Mouse (Mus musculus) neural tube, embryonic 12.5 days (tissue): ENCODE results near the gene Kcnn1. TPM values are rescaled to one million over a fixed set of nuclear protein-coding genes. Genes with fewer than 3 reads are reported as not detected.
A peak's percentile ranks its signal among the peaks of the same experiment; 100 is the strongest.

Source experiments
- ATAC-seq: fragments of 200-750 bp; cut with Nextera tagmentation; 2 replicates; pipeline ENCODE4 v1.8.0; 2017; ENCODE audit warnings: low read depth, mild to moderate bottlenecking, moderate TSS enrichment, moderate library complexity; ENCODE audit not compliant: low FRiP score
- H3K27ac ChIP-seq: fragments of 300-500 bp; sonication (generic); 2 replicates; pipeline ENCODE4 v1.5.1; 2016
- H3K27me3 ChIP-seq: fragments of 300-500 bp; sonication (generic); replicated peaks from 2 replicates; pipeline ENCODE4 v1.6.1; 2016; ENCODE audit warnings: mild to moderate bottlenecking
- H3K36me3 ChIP-seq: fragments of 300-500 bp; sonication (generic); 2 replicates; pipeline ENCODE4 v1.6.1; 2016; ENCODE audit warnings: mild to moderate bottlenecking
- H3K4me1 ChIP-seq: fragments of 300-500 bp; sonication (generic); 2 replicates; pipeline ENCODE4 v1.6.1; 2016
- H3K4me2 ChIP-seq: fragments of 300-500 bp; sonication (generic); replicated peaks from 2 replicates; pipeline ENCODE4 v1.6.1; 2016; ENCODE audit warnings: mild to moderate bottlenecking
- H3K4me3 ChIP-seq: fragments of 300-500 bp; sonication (generic); 2 replicates; pipeline ENCODE4 v1.5.1; 2016
- H3K9ac ChIP-seq: fragments of 300-500 bp; sonication (generic); 2 replicates; pipeline ENCODE4 v1.6.1; 2016; ENCODE audit warnings: mild to moderate bottlenecking
- H3K9me3 ChIP-seq: fragments of 300-500 bp; sonication (generic); 2 replicates; pipeline ENCODE4 v1.6.1; 2016; ENCODE audit warnings: mild to moderate bottlenecking
- WGBS: fragments of 180-500 bp; shearing (Covaris S2); methylation state at CpG from one replicate; pipeline ENCODE4 v1.1.7; 2016; 5-methylcytosine and 5-hydroxymethylcytosine counted together
- polyA plus RNA-seq: library from polyadenylated mRNA; unstranded; fragments of >200 nt; fragmentation: Nextera tagmentation; extraction: Ambion mirVana; gene quantifications from 2 replicates; pipeline ENCODE4 v1.2.1, GENCODE M21; 2016

The Kcnn1 gene
- polyA plus RNA-seq, 1 experiment from 2014 or later = 24.8 TPM

DNA sequence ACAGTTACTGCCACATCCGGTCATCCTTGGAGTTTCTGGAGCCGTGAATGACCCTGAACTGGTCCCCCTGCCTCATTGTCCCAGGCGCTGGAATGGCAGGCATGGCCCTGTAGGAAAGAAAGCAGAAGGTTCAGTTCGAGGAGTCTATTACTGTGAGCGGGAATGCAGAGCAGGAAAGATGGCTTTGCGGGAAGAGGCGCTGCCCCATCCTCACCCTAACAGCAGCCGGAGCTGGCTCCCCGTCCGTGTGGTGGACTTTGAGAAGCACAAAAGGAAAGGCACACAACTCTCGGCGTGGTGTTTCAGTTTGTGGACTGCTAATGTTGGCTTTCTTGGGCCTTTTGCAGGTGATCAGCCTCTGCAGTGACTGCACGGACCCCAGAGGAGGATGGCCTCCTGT is 11.4 kb upstream of the Kcnn1 start:
- ATAC-seq = no peak
- no peak overlapping the region for H3K4me3 ChIP-seq
- H3K9me3 ChIP-seq = no peaks in the 10 kb centered on the region
- H3K27me3 ChIP-seq = no peaks in the 10 kb centered on the region
- no peak overlapping the region for H3K27ac ChIP-seq
- no peak overlapping the region for H3K4me2 ChIP-seq
- H3K9ac ChIP-seq = no peak overlapping the region
- WGBS = 91% methylated on average over 13 of the region's 13 CpGs
- no peaks in the 10 kb centered on the region for H3K36me3 ChIP-seq
- H3K4me1 ChIP-seq = peaks cover 16% of the 10 kb centered on the region

DNA sequence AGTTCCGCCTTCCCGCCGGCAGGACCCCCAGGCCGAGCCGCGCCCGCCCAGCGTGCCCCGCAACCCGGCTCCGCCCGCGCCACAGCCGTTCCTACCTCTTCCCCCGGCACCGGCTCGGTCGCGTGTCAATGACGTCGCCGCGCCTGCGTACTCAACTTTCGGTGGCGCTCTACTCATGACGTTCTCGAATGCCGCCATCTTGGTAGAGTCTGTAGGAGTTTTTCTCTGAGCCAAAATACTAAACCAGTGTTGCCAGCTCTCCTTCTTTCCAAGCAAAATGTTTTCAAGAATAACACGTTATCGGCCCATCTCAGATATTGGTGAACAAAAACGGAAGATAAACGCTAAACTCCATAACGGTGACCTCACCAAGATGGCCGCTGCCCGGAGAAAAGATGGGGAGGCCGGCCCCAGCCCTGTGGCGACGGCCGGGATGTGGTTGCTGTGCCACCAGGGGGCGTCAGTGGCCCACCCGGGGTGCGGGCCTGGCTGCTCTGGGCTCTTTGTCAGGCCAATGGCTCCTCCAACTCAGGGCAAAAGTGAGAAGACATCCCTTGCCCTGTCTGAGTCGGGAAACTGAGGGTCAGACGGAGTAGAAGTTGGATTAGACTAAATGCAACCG is 10.4 kb upstream of the Kcnn1 start, which contains the start of gene Ccdc124:
Gene Ccdc124, minus strand, starts transcription at position 572 of the 622 bp plus-strand sequence.
- Histone ChIP-seq H3K27me3 (no peaks in the 10 kb centered on the region), H3K9me3 (no peaks in the 10 kb centered on the region), H3K27ac (peak within 1 kb of the TSS; percentile 27; the same call in 1 of the 2 replicates), H3K4me1 (peaks cover 26% of the 10 kb centered on the region), H3K4me3 (peak within 1 kb of the TSS; percentile 77), H3K36me3 (no peaks in the 10 kb centered on the region), H3K4me2 (peak within 1 kb of the TSS; percentile 90), H3K9ac (peak within 1 kb of the TSS; percentile 79)
- peak; percentile 92 for ATAC-seq
- under 1% methylated on average over 46 of the region's 46 CpGs for WGBS

DNA sequence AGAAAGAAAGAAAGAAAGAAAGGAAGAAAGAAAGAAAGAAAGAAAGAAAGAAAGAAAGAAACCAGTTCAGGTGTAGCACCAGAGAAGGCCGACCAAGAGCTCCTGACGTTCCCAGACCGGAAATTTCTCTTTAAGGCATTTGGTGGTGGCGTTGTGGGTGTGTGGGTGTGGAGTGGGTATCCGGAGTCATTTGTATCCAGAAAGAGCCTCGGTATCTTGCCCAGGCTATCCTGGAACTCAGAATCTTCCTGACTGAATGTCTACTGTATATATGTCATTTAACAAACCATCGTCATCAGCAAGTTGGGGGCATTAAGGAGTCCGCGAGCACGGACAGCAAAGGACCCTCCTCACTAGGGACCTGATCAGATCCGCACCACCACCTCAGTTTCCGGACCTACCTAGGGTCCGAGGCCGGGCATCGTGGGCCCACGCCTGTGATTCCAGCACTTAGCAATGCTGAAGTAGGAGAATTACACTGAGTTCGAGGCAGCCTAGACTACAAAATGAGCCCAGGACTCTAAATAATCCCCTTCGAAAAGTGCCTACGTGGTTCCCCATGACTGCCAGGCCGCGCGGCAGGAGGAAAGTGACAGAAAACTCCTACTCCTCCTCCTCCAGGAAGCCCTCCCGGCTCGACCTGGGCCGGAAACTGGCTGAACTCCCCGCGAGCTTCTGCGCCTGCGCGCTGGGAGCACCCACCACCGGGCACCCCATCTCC is 9.7 kb upstream of the Kcnn1 start:
- Histone ChIP-seq H3K4me1 (peaks cover 30% of the 10 kb centered on the region), H3K27me3 (no peaks in the 10 kb centered on the region), H3K4me3 (peak overlapping the region; percentile 77), H3K9ac (peak overlapping the region; percentile 79), H3K9me3 (no peaks in the 10 kb centered on the region), H3K27ac (peak overlapping the region; percentile 27; the same call in 1 of the 2 replicates), H3K4me2 (peak overlapping the region; percentile 90), H3K36me3 (peaks cover 6% of the 10 kb centered on the region)
- 7% methylated on average over 31 of the region's 31 CpGs for WGBS
- no peak for ATAC-seq

DNA sequence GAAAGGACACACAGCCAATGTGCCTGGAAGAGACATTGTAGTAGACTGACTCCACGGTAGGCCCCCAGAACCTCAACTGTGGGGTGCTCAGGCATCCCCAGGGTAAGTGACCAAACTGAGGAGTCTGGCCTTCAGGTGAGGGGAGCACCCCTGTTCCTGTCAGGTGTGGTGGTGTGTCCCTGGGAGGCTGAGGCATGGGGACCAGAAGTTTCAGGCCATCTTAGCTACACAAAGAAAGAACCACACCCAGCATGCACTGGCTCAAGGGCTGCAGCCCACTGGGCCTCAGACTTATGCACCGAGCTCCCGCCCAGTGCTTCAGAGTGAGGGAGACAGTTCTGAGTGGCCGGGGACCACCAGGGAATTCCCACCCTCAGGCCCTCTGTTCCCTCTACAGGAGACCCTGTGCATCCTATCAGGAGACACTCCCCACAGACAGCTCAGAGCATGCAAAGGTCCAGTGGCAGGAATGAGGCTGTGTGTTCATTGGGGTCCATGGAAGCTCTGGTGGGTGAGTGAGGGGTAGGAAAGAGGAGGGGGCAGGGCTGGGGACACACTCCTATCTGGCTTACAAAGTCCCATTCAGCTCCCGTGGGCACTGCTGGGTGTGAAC is 8.2 kb upstream of the Kcnn1 start:
- H3K27me3 ChIP-seq = no peaks in the 10 kb centered on the region
- WGBS = 90% methylated on average over 5 of the region's 5 CpGs
- H3K9me3 ChIP-seq = no peaks in the 10 kb centered on the region
- H3K4me2 ChIP-seq = peak overlapping the region; percentile 5; the same call in 1 of the 2 replicates
- no peak overlapping the region for H3K4me3 ChIP-seq
- H3K27ac ChIP-seq = no peak overlapping the region
- H3K4me1 ChIP-seq = peaks cover 37% of the 10 kb centered on the region
- no peak overlapping the region for H3K9ac ChIP-seq
- peaks cover 9% of the 10 kb centered on the region for H3K36me3 ChIP-seq
- ATAC-seq = no peak

DNA sequence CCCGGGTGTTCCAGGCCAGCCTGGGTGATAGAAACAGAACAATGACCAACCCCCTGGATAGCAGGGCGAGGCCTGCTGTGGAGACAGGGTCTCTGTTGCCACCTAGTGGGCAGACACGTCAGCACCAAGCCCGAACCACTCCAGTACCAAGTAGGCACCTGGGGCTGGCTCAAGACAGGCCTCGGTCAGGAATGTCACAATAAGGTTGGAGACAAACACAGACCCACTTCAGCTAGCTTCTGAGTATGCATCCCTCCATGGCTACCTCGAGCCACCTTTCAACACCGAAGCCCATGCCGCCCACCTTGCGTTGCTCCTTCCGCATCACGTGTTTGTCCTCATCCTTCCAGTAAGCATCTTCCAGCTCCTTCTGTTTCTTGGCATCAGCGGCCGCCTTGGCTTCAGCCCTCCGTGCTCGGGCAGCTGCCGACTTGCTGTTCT is 6.6 kb upstream of the Kcnn1 start:
- Histone ChIP-seq H3K27ac (peak overlapping the region; percentile 46; the same call in 1 of the 2 replicates), H3K4me2 (peak overlapping the region; percentile 48; the same call in 1 of the 2 replicates), H3K36me3 (peaks cover 9% of the 10 kb centered on the region), H3K27me3 (no peaks in the 10 kb centered on the region), H3K9ac (0 out of 2 replicates have a peak overlapping the region, but pooled peaks have one; percentile 35), H3K4me3 (no peak overlapping the region), H3K9me3 (no peaks in the 10 kb centered on the region), H3K4me1 (peaks cover 47% of the 10 kb centered on the region)
- WGBS = 49% methylated on average over 16 of the region's 16 CpGs
- ATAC-seq = 0 out of 2 replicates have a peak, but pooled peaks have one; percentile 5

DNA sequence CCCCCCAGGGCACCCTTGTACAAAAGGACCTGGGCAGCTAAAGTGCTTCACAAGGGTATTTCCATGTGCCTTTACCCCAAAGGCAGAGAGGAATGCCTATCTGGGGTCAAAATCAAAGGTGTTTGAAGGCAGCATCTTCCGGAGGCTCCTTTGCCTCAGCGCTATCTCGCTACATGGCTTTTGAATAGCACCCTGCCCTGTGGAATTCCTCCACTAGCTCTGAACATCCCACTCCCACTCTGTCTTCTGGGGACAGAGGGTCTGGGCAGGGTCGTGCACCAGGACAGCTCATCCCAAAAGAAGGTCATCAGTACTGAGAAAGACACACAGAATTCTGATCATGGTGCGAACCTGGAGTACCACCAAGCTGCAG is 6.1 kb upstream of the Kcnn1 start:
- H3K36me3 ChIP-seq = peaks cover 9% of the 10 kb centered on the region
- 45% methylated on average over 5 of the region's 5 CpGs for WGBS
- no peak overlapping the region for H3K4me3 ChIP-seq

DNA sequence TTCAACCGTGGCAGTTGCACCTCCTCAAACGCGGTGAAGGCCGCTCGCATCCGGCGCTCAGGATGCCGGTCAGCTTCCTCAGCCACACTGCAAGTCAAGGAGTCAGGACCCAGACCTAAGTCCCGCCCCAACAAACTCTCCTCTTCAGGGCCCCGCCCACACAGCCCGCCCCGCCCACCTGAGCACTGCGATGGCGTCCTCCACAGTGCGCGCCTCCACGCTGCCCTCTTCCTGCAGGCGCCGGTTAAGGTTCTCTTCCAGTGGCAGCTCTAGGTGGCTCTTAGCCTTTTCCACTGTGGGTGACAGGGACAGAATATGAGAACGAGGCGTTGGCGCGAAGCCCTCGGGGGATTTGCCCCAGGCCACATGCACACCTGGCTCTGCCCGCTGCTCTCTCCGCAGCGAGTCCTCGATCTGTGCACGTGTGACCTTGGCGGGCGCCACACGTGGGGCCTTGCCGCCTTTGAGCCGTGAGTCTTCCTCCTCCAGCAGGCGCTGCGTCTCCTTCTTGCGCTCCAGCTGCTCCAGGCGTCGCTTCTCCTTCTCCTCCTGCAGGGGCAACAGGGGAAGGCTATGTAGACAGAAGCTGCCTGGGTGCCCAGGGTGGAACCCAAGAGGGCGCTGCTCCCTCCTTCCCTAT is 5.6 kb upstream of the Kcnn1 start:
- Histone ChIP-seq H3K9me3 (no peaks in the 10 kb centered on the region), H3K27me3 (no peaks in the 10 kb centered on the region), H3K36me3 (peaks cover 9% of the 10 kb centered on the region), H3K9ac (peak overlapping the region; percentile 35; the same call in 1 of the 2 replicates), H3K4me2 (peak overlapping the region; percentile 48), H3K4me3 (no peak overlapping the region), H3K4me1 (peaks cover 56% of the 10 kb centered on the region), H3K27ac (peak overlapping the region; percentile 46; the same call in 1 of the 2 replicates)
- 17% methylated on average over 40 of the region's 40 CpGs for WGBS
- ATAC-seq = no peak

More for the DNA sequence above, 6.1 kb upstream of the Kcnn1 start:
- Histone ChIP-seq H3K9ac (peak overlapping the region; percentile 35; the same call in 1 of the 2 replicates), H3K4me2 (peak overlapping the region; percentile 48), H3K4me1 (peaks cover 51% of the 10 kb centered on the region), H3K27me3 (no peaks in the 10 kb centered on the region), H3K9me3 (no peaks in the 10 kb centered on the region), H3K27ac (peak overlapping the region; percentile 46; the same call in 1 of the 2 replicates)
- no peak for ATAC-seq

DNA sequence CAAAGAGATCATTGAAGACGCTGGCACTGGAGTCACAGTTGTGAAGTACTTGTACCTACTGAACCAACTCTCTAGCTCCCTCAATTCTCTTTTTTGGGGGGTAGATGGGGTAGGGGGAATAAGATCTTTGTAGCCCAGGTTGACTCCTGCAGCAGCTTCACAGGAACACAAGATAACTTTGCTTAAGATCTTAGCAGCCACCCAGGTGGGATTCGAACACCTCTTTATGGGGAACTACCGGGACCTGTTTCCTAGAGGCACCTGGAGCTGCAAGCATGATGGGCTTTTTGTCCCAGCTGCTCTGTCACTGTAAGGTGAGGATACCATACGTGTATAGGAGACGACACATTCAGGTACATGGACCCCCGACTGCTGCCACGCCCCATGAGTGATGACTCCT is 3.5 kb upstream of the Kcnn1 start:
- no peak for ATAC-seq
- Histone ChIP-seq H3K27me3 (peaks cover 9% of the 10 kb centered on the region), H3K4me1 (peaks cover 63% of the 10 kb centered on the region), H3K27ac (no peak overlapping the region), H3K4me2 (peak overlapping the region; percentile 62), H3K36me3 (peaks cover 9% of the 10 kb centered on the region), H3K9me3 (no peaks in the 10 kb centered on the region), H3K4me3 (no peak overlapping the region), H3K9ac (no peak overlapping the region)
- WGBS = 85% methylated on average over 7 of the region's 7 CpGs

DNA sequence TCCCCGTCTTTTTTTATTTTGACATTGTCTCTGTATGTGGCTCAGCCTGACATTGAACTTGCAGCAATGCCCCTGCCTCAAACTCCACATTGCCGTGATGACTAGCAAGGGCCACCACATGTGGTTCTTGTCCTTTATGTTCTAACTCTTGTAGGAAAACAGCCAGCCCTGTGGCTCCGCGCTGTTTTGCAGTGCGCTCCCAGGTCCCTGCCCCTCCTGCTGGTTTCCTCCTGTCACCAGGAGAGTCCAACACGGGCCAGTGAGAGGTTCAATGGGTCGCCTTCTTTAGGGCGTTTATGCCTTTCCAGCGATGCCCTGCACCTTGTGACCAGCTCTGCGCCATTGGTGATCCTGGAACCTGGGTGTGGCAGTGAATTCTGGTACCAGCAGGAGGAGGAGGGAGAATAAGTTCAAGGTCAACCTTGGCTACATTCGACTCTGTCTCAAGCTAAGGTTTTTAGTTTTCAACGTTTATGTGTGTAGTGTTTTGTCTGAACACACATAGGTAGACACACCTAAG is 3.0 kb upstream of the Kcnn1 start:
- Histone ChIP-seq H3K9ac (peak overlapping the region; percentile 45; the same call in 1 of the 2 replicates), H3K9me3 (no peaks in the 10 kb centered on the region), H3K36me3 (peaks cover 9% of the 10 kb centered on the region), H3K27me3 (peaks cover 13% of the 10 kb centered on the region), H3K4me2 (peak overlapping the region; percentile 62), H3K4me1 (peaks cover 65% of the 10 kb centered on the region), H3K4me3 (peak overlapping the region; percentile 50), H3K27ac (peak overlapping the region; percentile 75)
- peak; percentile 7 for ATAC-seq
- WGBS = 7% methylated on average over 12 of the region's 12 CpGs

DNA sequence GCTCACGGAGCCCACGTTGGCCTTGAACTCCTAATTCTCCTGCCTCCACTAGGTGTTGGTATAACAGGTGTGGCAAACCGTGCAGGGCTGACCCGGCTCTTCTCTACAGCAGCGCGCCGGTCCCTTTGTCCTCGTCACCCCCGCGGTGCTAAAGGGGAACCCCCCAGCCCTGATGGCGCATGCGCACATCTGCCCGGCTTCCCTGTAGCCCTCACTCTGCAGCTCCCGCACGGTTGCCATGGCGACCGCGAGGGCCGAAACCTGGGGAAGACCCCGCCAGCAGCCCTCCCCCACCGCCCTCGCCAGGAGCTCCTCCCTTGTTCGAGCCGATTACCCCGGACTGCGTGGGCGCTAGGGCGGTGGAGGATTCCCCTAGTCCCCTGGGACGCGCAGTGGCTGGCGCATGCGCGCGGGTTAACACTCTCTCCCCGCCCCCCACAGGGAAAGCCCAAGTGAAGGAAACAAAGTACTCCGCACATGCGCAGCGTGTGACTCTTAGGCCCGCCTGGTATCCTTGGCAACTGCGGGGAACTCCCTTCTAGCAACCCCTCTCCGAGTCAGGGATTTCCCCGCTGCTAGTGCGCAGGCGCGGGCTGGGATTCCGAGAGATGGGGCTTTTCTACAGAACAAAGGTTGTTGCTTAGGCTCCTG is 2.4 kb upstream of the Kcnn1 start:
- H3K4me2 ChIP-seq = peak overlapping the region; percentile 62
- H3K27ac ChIP-seq = peak overlapping the region; percentile 89
- H3K9ac ChIP-seq = peak overlapping the region; percentile 65
- H3K4me1 ChIP-seq = peaks cover 65% of the 10 kb centered on the region
- peaks cover 9% of the 10 kb centered on the region for H3K36me3 ChIP-seq
- peaks cover 13% of the 10 kb centered on the region for H3K27me3 ChIP-seq
- under 1% methylated on average over 46 of the region's 46 CpGs for WGBS
- peak; percentile 85 for ATAC-seq
- no peaks in the 10 kb centered on the region for H3K9me3 ChIP-seq
- peak overlapping the region; percentile 50 for H3K4me3 ChIP-seq

DNA sequence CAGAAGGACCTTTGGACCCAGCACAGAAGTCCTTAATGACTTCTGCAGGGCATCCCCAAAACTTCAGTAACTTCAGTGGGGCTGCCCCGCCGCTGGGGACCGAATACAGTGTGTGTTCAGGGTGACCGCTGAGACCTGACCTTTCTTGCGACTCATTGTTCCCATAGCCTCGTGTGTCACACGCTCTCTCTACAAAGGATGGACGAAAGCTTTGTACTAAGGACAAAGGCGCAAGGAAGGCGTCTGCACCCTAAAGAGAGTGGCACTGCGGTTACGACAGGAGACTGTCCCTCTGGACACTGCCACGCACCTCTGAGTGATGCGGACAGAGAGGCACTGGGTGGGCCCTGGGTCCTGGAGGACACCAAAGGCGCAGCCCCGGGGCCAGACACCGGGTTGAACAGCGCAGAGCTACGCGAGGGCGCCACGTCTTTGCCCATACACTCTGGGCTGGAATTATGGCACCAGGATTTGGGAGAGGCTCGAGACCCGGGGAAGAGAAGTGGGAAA is 1.7 kb upstream of the Kcnn1 start:
- Histone ChIP-seq H3K9me3 (no peaks in the 10 kb centered on the region), H3K36me3 (peaks cover 9% of the 10 kb centered on the region), H3K27me3 (peaks cover 13% of the 10 kb centered on the region), H3K4me2 (peak overlapping the region; percentile 62), H3K4me3 (peak overlapping the region; percentile 50), H3K27ac (peak overlapping the region; percentile 89), H3K9ac (peak overlapping the region; percentile 65), H3K4me1 (peaks cover 64% of the 10 kb centered on the region)
- ATAC-seq = peak; percentile 29
- under 1% methylated on average over 24 of the region's 24 CpGs for WGBS
